Mouse (Mus musculus) urinary bladder, postnatal 0 days (tissue): Measurements from ENCODE around the gene Gclm. TPM values are rescaled to one million over a fixed set of nuclear protein-coding genes. Genes with fewer than 3 reads are reported as not detected.

ENCODE experiments used
- microRNA counts: library from miRNA; unstranded; fragments of <30 nt; microRNA quantifications from one replicate; lab custom pipeline; 2016
- microRNA-seq: library from miRNA; unstranded; fragments of <30 nt; microRNA quantifications from one replicate; pipeline ENCODE4, GENCODE M21; 2016
- polyA plus RNA-seq: library from polyadenylated mRNA; unstranded; fragments of >200 nt; fragmentation: Nextera tagmentation; extraction: Ambion mirVana; gene quantifications from 2 replicates; pipeline ENCODE4 v1.2.1, GENCODE M21; 2015

Gclm gene
- polyA plus RNA-seq = 87.0 and 91.0 TPM in 2 replicates

GRCm38 (mm10) chr3:122245215-122245877 lies at the start of gene Gclm:
TSS of gene Gclm (plus strand) at chr3:122245557.

GRCm38 (mm10) chr3:122274241-122275024 lies 29.1 kb downstream of the Gclm start, which contains the start of gene Dnttip2:
TSS of gene Dnttip2 (plus strand) at chr3:122274388.

GRCm38 (mm10) chr3:122293954-122294850 lies 48.8 kb downstream of the Gclm start, which contains the start of gene Bcar3:
TSS of gene Bcar3 (plus strand) at chr3:122294136.

MicroRNA genes within 50 kb of the gene (microRNA counts, 519-probe panel; counts per million panel counts)
- microRNA mmu-miR-760 (lab: Ali Mortazavi, UCI) = not detected

Small RNAs within 50 kb of the gene (microRNA-seq; reads per million reads assigned to microRNA genes)
- not detected for gene Gm22903
- 24.7 reads per million, percentile 30 among the genes with 10 or more reads in this experiment for gene Mir760

Other genes with a start within 250 kb of the Gclm start
- 0.55 and 0.71 TPM in 2 replicates for gene Abca4, start 201.1 kb upstream of the Gclm start, polyA plus RNA-seq
- gene Dnttip2, start 28.8 kb downstream of the Gclm start, polyA plus RNA-seq = 41.1 and 50.4 TPM in 2 replicates
- gene Bcar3, start 48.6 kb downstream of the Gclm start, polyA plus RNA-seq = 10.8 and 11.2 TPM in 2 replicates